Mouse (Mus musculus) frontal cortex, adult (tissue): ENCODE data around the gene Nsfl1c.
A peak's percentile ranks its signal among the peaks of the same experiment; 100 is the strongest.

Experiments used
- ATAC-seq: cut with Nextera tagmentation; 2 replicates; pipeline ENCODE4 v1.9.2; 2017; ENCODE audit warnings: mild to moderate bottlenecking, moderate library complexity, mixed read lengths; ENCODE audit not compliant: low TSS enrichment

Nsfl1c gene

DNA sequence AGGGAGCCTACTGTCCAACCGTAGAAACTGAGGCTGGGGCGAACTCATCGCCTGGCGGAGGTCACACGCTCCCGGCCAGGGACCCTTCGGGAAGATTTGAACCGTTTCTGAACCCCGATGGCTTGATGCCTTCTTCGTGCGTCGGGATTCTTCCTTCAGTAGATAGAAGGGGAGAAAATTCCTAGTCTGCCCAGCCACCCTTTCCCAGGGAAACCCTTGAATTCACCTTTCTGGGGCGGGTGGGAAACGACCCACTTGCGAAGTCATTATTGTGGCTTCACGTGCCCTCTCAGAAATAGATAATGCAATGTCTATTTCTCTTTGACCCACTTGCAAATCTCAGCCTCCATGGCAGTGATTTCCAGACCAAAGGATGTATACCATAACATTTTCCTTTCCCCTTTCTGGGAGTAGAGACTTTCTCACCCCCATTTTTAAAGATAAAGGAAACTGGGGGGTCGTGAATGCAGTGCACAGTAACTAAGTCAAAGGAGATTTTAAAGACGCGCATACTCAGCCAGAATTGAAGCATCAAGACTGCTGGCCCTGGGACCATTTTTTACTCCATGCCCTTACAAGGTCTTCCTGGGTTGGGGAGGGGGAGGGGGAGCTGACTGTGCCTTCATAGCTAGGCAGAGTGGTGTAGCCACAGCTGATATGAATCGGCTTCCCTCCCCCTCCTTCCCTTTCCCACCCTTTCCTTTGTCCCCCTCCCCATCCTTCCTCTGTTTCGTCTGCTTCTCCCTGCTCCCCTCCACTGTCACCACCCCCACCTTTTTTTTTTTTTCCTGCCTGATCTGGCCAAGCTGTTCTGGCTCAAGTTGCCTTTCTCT is 49.3 kb downstream of the Nsfl1c start:
- peak; percentile 12; the same call in 1 of the 2 replicates for ATAC-seq

DNA sequence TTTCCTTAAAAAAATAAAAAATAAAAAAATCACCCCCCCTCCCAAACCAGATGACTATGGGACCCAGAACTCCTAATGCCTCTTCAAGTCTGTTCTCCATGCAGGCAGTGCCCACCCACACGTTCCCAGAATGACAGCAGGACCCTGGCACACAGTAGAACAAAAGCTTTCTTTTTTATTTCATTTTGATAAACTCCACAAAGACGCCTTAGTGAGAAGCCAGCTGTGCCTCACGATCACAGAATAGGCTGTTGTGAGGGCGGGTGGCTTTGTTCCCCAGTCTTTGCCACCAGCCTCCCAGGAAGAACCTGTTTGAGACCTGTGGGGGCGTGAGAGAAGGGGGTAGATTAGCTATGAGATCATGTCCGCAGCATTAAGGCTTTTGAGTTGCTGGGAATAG is 50.7 kb downstream of the Nsfl1c start:
- no peak for ATAC-seq

DNA sequence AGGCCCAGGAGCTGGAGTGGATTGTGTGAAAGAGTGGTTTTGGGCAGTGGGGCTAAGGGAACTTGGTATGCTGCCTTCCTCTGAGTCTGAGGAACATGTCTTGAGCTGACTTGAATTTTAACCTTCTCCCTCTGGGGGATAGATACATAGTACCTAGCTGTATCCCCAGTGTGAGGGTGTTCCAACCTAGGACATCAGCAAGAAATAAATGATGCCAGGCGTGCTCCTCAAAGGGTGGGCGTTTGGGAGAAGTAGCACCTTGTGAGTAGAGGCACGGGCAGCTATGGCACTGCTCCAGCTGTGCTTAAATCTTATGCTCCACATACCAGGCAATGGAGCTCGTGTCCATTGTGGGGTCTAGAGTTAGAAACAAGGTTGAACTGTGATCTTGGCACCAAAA is 52.6 kb downstream of the Nsfl1c start:
- no peak for ATAC-seq

DNA sequence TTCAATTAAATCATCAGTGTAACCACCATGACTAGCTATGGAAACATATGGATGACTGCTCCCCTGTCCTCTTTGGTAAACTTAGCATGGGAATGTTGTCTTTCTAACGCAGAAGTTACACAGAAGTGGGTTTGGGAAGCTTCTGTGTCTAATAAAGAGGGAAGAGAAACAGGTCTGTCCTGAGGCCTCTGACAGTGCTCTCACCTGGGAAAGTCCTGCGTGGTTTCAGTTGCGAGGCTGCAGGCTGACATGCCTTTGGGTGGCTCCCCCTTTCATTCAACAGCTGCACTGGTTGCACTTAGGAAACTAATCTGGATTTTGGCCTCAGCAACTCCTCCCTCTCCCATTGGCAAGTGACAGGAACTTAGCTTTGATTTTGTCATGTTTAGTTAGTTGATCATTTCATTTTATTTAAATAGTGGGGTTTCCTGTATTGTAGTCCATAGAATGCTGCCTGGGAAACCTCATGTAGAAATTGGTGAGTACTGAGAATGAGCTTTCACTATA is 55.7 kb downstream of the Nsfl1c start:
- ATAC-seq: no peak
